Mouse (Mus musculus): ENCODE results near the gene Coq4. TPM values are rescaled to one million over a fixed set of nuclear protein-coding genes. Genes with fewer than 3 reads are reported as not detected.

The Coq4 gene
- polyA plus RNA-seq (2015; fragmentation: Nextera tagmentation; extraction: Ambion mirVana) = 29.8 and 35.9 TPM in 2 replicates

- H3K4me1 ChIP-seq (replicated peaks; ENCODE audit: control insufficient read depth, insufficient read depth, low read length) = peaks cover 18% of the 10 kb centered on the region
- WGBS = 2% methylated on average over 31 of the region's 31 CpGs
- H3K36me3 ChIP-seq (ENCODE audit: control insufficient read depth, insufficient read depth) = peaks cover 22% of the 10 kb centered on the region
- peak within 1 kb of the TSS; percentile 77 for H3K4me3 ChIP-seq (replicated peaks; ENCODE audit: low read length)
- H3K4me2 ChIP-seq (ENCODE audit: low read length) = peak within 1 kb of the TSS; percentile 92
- peak within 1 kb of the TSS; percentile 84 for H3K9ac ChIP-seq (replicated peaks; ENCODE audit: low read depth, low read length)
- peak within 1 kb of the TSS; percentile 79 for H3K27ac ChIP-seq (ENCODE audit: low read length)
- ATAC-seq = peak; percentile 90
- no peaks in the 10 kb centered on the region for H3K27me3 ChIP-seq (replicated peaks; ENCODE audit: control insufficient read depth, insufficient read depth, low read length)
- H3K9me3 ChIP-seq (ENCODE audit: control insufficient read depth, low read length) = no peaks in the 10 kb centered on the region
These were observed at the start of gene Coq4 for GRCm38 (mm10) chr2:29787104-29787917. Coq4 (plus strand) TSS chr2:29787493.

- peaks cover 16% of the 10 kb centered on the region for H3K36me3 ChIP-seq (ENCODE audit: control insufficient read depth, insufficient read depth)
- ATAC-seq = no peak
- no peak overlapping the region for H3K4me2 ChIP-seq (ENCODE audit: low read length)
These were observed 48.5 kb upstream of the Coq4 start for GRCm38 (mm10) chr2:29738799-29739198.

GRCm38 (mm10) chr2:29739368-29739767, 47.9 kb upstream of the Coq4 start:
- no peaks in the 10 kb centered on the region for H3K9me3 ChIP-seq (ENCODE audit: control insufficient read depth, low read length)
- peaks cover 16% of the 10 kb centered on the region for H3K36me3 ChIP-seq (ENCODE audit: control insufficient read depth, insufficient read depth)
- no peak for ATAC-seq
- no peaks in the 10 kb centered on the region for H3K4me1 ChIP-seq (replicated peaks; ENCODE audit: control insufficient read depth, insufficient read depth, low read length)
- H3K27ac ChIP-seq (ENCODE audit: low read length) = no peak overlapping the region
- WGBS = 74% methylated on average over 5 of the region's 5 CpGs
- no peak overlapping the region for H3K9ac ChIP-seq (replicated peaks; ENCODE audit: low read depth, low read length)
- H3K27me3 ChIP-seq (replicated peaks; ENCODE audit: control insufficient read depth, insufficient read depth, low read length) = no peaks in the 10 kb centered on the region
- H3K4me3 ChIP-seq (replicated peaks; ENCODE audit: low read length) = no peak overlapping the region
- H3K4me2 ChIP-seq (ENCODE audit: low read length) = no peak overlapping the region

More at GRCm38 (mm10) chr2:29738799-29739198, 48.5 kb upstream of the Coq4 start:
- H3K4me3 ChIP-seq (replicated peaks; ENCODE audit: low read length) = no peak overlapping the region
- no peak overlapping the region for H3K9ac ChIP-seq (replicated peaks; ENCODE audit: low read depth, low read length)
- no peak overlapping the region for H3K27ac ChIP-seq (ENCODE audit: low read length)
- WGBS = 73% methylated on average over 4 of the region's 4 CpGs
- no peaks in the 10 kb centered on the region for H3K4me1 ChIP-seq (replicated peaks; ENCODE audit: control insufficient read depth, insufficient read depth, low read length)
- no peaks in the 10 kb centered on the region for H3K27me3 ChIP-seq (replicated peaks; ENCODE audit: control insufficient read depth, insufficient read depth, low read length)
- no peaks in the 10 kb centered on the region for H3K9me3 ChIP-seq (ENCODE audit: control insufficient read depth, low read length)

GRCm38 (mm10) chr2:29741207-29741606, 46.1 kb upstream of the Coq4 start:
- no peak overlapping the region for H3K4me2 ChIP-seq (ENCODE audit: low read length)
- no peak for ATAC-seq
- WGBS = 92% methylated on average over 6 of the region's 6 CpGs
- peaks cover 16% of the 10 kb centered on the region for H3K36me3 ChIP-seq (ENCODE audit: control insufficient read depth, insufficient read depth)
- no peak overlapping the region for H3K9ac ChIP-seq (replicated peaks; ENCODE audit: low read depth, low read length)
- peaks cover 5% of the 10 kb centered on the region for H3K27me3 ChIP-seq (replicated peaks; ENCODE audit: control insufficient read depth, insufficient read depth, low read length)
- no peak overlapping the region for H3K27ac ChIP-seq (ENCODE audit: low read length)
- H3K4me1 ChIP-seq (replicated peaks; ENCODE audit: control insufficient read depth, insufficient read depth, low read length) = no peaks in the 10 kb centered on the region
- H3K9me3 ChIP-seq (ENCODE audit: control insufficient read depth, low read length) = no peaks in the 10 kb centered on the region
- H3K4me3 ChIP-seq (replicated peaks; ENCODE audit: low read length) = no peak overlapping the region

- Histone ChIP-seq H3K4me1 (replicated peaks; ENCODE audit: control insufficient read depth, insufficient read depth, low read length) (peaks cover 7% of the 10 kb centered on the region), H3K9ac (replicated peaks; ENCODE audit: low read depth, low read length) (no peak overlapping the region), H3K27ac (ENCODE audit: low read length) (no peak overlapping the region), H3K27me3 (replicated peaks; ENCODE audit: control insufficient read depth, insufficient read depth, low read length) (peaks cover 24% of the 10 kb centered on the region), H3K36me3 (ENCODE audit: control insufficient read depth, insufficient read depth) (0 out of 2 replicates have a peak, but pooled peaks cover 3% of the 10 kb centered on the region), H3K4me2 (ENCODE audit: low read length) (no peak overlapping the region), H3K4me3 (replicated peaks; ENCODE audit: low read length) (no peak overlapping the region), H3K9me3 (ENCODE audit: control insufficient read depth, low read length) (no peaks in the 10 kb centered on the region)
- WGBS = 95% methylated on average over 6 of the region's 6 CpGs
- ATAC-seq = no peak
These were observed 43.0 kb upstream of the Coq4 start for GRCm38 (mm10) chr2:29744256-29744655.

- ATAC-seq = no peak
- WGBS = 2% methylated on average over 39 of the region's 50 CpGs
- Histone ChIP-seq H3K4me1 (replicated peaks; ENCODE audit: control insufficient read depth, insufficient read depth, low read length) (peaks cover 10% of the 10 kb centered on the region), H3K9me3 (ENCODE audit: control insufficient read depth, low read length) (no peaks in the 10 kb centered on the region), H3K4me2 (ENCODE audit: low read length) (peak overlapping the region; percentile 59), H3K27ac (ENCODE audit: low read length) (no peak overlapping the region), H3K36me3 (ENCODE audit: control insufficient read depth, insufficient read depth) (no peaks in the 10 kb centered on the region), H3K4me3 (replicated peaks; ENCODE audit: low read length) (peak overlapping the region; percentile 37), H3K27me3 (replicated peaks; ENCODE audit: control insufficient read depth, insufficient read depth, low read length) (peaks cover 43% of the 10 kb centered on the region), H3K9ac (replicated peaks; ENCODE audit: low read depth, low read length) (peak overlapping the region; percentile 53)
These were observed 40.0 kb upstream of the Coq4 start for GRCm38 (mm10) chr2:29747188-29747782.

- Histone ChIP-seq H3K4me3 (replicated peaks; ENCODE audit: low read length) (no peak overlapping the region), H3K9me3 (ENCODE audit: control insufficient read depth, low read length) (no peaks in the 10 kb centered on the region), H3K9ac (replicated peaks; ENCODE audit: low read depth, low read length) (no peak overlapping the region), H3K27ac (ENCODE audit: low read length) (no peak overlapping the region), H3K27me3 (replicated peaks; ENCODE audit: control insufficient read depth, insufficient read depth, low read length) (peaks cover 49% of the 10 kb centered on the region), H3K4me2 (ENCODE audit: low read length) (no peak overlapping the region), H3K4me1 (replicated peaks; ENCODE audit: control insufficient read depth, insufficient read depth, low read length) (peaks cover 10% of the 10 kb centered on the region), H3K36me3 (ENCODE audit: control insufficient read depth, insufficient read depth) (no peaks in the 10 kb centered on the region)
- 55% methylated on average over 5 of the region's 5 CpGs for WGBS
- ATAC-seq = no peak
These were observed 39.4 kb upstream of the Coq4 start for GRCm38 (mm10) chr2:29747852-29748251.

- Histone ChIP-seq H3K9me3 (ENCODE audit: control insufficient read depth, low read length) (no peaks in the 10 kb centered on the region), H3K9ac (replicated peaks; ENCODE audit: low read depth, low read length) (no peak overlapping the region), H3K4me3 (replicated peaks; ENCODE audit: low read length) (no peak overlapping the region), H3K36me3 (ENCODE audit: control insufficient read depth, insufficient read depth) (no peaks in the 10 kb centered on the region), H3K27ac (ENCODE audit: low read length) (no peak overlapping the region), H3K27me3 (replicated peaks; ENCODE audit: control insufficient read depth, insufficient read depth, low read length) (peaks cover 54% of the 10 kb centered on the region), H3K4me1 (replicated peaks; ENCODE audit: control insufficient read depth, insufficient read depth, low read length) (peaks cover 10% of the 10 kb centered on the region), H3K4me2 (ENCODE audit: low read length) (no peak overlapping the region)
- no peak for ATAC-seq
- WGBS = 88% methylated on average over 4 of the region's 4 CpGs
These were observed 38.8 kb upstream of the Coq4 start for GRCm38 (mm10) chr2:29748499-29748898.

- H3K27me3 ChIP-seq (replicated peaks; ENCODE audit: control insufficient read depth, insufficient read depth, low read length) = peaks cover 45% of the 10 kb centered on the region
- H3K36me3 ChIP-seq (ENCODE audit: control insufficient read depth, insufficient read depth) = no peaks in the 10 kb centered on the region
- no peak within 1 kb of the TSS for H3K27ac ChIP-seq (ENCODE audit: low read length)
- no peak within 1 kb of the TSS for H3K9ac ChIP-seq (replicated peaks; ENCODE audit: low read depth, low read length)
- no peak within 1 kb of the TSS for H3K4me3 ChIP-seq (replicated peaks; ENCODE audit: low read length)
- no peak for ATAC-seq
- 0 out of 2 replicates have a peak within 1 kb of the TSS, but pooled peaks have one; percentile 6 for H3K4me2 ChIP-seq (ENCODE audit: low read length)
- H3K9me3 ChIP-seq (ENCODE audit: control insufficient read depth, low read length) = no peaks in the 10 kb centered on the region
- peaks cover 10% of the 10 kb centered on the region for H3K4me1 ChIP-seq (replicated peaks; ENCODE audit: control insufficient read depth, insufficient read depth, low read length)
- 8% methylated on average over 28 of the region's 28 CpGs for WGBS
These were observed 35.8 kb upstream of the Coq4 start, which contains the start of gene Gm13420 for GRCm38 (mm10) chr2:29751497-29751896. Gm13420 (minus strand) TSS chr2:29751685.

Measured in forebrain, embryonic 16.5 days (tissue).